Mouse (Mus musculus) cerebellum, adult 9-11 months (tissue): ENCODE measurements around the gene Myo3b.
"Not testable (repeated sequence)": the region's sequence is repeated elsewhere in the genome, so short reads cannot be mapped to it uniquely, and the experiment has no call there.

Experiments
- DNase-seq: peaks from one replicate; pipeline ENCODE4 v3.0.0; 2022

Myo3b gene

DNA sequence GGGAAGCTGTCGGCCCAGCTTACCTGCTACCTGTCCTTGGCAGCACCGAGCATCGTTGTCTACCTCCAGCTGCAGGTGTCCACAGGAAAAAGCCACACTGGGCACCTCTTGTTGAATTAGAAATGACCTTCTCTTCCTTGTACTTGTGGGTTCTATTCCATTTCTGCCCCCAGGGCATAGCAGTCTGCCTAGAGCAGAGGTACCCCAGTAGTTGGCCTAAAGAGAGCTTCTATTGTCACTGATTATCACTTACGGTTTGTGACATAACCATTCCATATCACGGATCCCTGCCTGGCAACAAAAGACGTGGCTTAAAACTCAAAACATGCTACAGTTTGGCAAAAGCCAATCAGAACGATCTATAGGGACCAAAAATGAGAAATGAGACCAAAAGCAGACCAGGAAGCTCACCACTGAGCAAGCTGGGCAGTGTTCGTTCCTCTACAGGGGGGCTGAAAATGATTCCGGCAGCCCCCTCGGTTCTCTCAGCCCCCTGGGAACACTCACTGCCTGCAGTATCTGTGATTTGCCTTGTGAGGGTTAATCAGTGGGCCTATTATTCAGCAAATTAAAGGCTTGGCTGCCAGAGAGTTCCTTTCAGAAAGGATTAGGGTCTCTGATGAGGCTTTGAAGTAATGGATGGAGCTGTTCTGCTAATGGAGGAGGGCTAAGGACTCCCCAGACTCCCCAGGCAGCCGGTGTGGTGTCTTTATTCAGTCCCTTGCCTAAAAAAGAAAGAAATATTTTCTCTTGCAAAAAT is 163.1 kb downstream of the Myo3b start:
- DNase-seq, result no peak

DNA sequence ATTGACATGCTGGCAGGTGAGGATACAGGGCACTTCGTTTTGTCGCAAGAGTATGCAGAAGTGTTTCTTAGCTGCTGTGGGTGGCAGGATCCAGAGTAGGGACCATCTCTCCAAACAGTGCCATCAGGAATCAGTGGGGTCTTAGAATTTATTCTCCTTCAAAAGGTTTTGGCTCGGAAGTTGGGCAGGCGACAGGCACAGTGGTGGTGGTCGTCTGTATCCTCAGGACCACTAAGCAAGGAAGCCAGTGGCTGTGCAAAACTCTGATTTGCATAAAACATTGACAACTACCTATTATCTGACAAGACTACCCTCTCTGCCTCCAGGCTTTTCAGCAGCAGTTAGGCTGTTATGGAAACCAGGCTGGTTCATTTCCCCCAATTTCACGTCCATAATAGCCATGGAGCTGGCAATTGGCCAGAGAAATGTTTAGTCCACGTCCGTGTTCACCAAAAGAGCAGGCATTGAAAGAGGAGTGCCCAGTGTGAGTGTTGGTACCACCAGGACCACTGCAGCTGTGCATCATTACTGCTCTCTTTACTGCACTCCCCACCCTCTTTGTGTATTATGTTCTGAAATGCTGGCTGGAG is 163.7 kb downstream of the Myo3b start:
- DNase-seq, result no peak

DNA sequence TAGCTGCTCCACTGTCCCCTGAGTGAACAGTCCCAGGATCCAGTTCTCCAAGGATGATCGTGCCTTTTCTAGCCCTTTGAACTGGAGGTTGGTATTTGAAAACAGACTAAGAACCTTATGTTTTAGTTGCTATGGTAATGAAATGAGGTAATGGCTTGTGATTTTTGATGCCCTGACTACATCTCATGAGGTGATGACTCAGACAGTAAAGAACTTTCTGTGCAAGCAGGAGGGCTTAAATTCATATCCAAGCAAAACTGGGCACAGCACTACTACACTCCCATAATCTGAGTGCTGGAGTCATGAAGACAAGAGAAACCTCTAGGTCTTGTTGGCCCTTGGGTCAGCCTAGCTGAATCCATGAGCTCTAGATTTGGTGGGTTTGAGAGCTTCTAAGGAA is 169.5 kb downstream of the Myo3b start:
- no peak for DNase-seq

DNA sequence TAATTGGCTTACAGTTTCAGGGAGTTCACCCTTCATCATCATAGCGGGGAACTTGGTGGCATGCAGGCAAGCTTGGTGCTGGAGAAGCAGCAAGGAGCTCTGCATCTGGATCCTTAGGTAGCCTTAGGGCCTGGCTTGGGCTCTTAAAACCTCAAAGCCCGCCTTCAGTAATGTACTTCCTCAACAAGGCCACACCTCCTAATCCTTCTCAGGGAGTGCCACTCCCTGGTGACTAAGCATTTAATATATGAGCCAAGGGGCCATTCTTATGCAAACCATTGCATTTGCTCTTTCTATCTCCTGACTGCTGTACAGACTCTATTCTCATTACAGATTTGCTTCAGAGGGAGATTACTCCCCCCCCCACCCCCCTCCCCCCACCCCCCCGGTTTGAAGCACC is 170.9 kb downstream of the Myo3b start:
- DNase-seq, result no peak

DNA sequence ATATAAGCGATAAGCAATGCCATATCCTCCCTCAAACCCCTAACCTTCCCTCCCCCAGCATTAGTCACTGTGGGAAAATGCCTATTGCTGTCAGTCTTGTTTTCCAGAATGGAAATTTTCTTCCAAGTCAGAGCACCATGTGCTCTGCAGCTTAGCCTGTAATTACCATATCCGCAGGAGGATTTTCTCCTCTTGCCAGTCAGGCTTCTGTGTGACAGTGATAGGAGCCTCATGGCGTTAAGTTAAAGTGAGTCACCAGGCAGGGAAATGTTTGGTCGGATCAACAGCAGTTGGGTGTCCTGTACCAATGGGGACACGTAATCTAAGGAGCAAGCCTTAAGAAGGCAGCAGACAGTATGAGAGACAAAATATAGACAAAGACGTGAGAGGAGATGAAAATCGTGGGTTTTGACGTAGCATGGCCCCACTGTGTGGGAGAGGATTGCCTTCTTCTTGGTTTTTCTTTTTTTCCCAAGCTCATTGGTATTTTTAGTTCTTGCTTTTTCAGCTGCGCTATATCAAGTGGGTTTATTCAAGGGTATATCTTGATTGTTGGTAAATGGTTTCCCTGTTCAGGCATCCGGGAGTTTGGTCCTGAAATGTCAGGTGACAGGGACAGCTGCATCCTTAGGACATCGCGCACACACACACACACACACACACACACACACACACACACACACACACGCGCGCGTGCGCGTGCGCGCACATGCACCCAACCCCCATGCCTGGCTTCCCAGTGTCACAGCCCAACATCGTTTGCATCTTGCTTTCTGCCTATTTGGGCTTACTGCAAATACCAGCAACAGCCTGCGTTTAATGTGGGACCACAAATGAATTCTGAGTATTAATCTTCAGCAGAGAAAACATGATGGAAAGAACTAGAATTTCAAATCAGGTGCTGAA is 171.8 kb downstream of the Myo3b start:
- DNase-seq, result no peak

DNA sequence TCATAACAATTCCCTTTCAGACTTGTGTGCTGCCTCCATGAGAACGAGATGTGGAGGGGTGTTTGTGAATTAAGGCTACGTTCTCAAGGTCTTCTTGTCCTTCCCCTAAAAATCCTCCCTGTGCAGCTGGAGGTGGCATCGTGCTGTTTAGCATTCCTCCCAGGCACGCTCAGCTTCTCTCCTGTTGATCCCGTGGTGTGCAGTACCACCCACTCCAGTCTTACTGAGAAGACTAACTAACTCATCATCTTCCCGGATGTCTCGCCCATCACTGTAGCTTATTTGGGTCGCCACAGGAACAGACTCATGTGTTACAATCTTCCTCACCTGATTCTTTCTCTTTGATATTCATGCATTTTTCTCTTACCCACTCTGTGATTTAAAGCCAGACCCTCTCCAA is 175.5 kb downstream of the Myo3b start:
- DNase-seq, result no peak

DNA sequence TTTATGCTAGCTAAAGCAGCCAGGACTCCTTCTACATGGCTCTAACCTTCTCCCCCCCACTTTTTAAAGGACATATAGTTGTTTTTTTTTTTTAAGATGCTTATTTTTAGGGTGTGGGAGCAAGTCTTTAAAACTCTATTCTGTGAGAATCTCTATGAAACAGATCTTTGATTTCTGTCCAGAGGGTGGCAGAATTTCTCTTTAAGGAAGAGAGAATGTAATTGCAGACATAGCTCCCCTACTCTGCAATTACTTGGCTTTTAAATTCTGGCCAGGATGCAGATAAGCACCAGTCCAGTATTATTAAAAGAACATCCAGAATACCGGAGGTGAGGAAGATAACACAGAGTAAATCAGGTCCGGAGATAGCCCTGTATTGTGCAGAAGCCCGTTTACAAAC is 178.9 kb downstream of the Myo3b start:
- no peak for DNase-seq

DNA sequence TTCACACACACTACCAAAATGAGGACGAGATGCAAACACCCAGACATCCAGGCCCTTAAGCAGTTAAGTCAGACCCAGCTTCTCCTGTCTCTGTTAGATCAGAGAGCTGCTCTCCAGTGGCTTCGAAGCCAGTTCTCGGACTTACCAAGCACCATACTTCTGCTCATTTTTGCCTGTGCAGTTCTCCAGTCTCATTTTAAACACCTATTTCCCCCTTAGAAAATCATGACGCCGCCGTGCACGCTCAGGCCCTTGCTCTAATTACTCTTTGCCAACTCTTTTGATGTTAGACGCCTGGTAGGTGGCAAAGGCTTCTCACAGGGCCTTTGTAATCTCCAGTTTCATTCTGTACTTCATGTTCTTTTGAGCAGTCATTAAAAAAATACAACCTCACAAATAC is 179.5 kb downstream of the Myo3b start:
- no peak for DNase-seq

DNA sequence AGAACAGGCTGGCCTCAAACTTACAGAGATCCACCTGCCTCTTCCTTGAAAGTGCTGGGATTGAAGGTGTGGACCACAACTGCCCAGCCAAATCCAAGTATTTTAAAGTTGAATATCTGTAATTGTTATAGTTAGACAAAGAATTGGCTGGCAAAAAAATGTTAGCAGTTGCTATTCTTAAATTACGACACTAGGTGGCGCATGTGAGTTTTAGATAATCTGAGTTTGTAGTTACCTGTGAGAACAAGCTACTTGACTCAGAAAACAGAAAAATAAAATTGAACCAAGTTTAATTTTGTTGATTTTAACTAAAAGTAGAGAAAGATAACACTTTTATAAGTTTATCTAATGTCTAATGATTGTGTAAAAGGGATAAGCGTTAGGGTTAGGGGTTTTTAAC is 187.8 kb downstream of the Myo3b start:
- DNase-seq, result no peak

DNA sequence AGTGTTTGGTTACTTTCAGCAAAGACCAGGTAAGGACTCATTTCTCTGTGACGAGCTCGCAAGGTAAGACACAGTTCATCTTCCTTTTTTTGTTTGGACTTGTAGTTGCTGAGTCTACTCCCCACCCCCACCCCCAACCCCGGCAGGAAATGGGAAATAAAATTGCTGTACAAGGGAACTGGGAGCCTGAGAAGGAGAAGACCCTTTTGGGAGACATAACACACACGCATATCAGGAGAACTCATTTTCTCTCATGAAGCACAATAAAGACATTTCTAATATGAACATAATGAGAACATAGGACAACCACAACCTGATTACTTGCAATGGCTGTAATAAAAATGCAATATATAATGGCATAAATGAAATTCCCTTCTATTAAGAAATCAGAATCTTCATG is 195.5 kb downstream of the Myo3b start:
- not testable (repeated sequence) for DNase-seq

DNA sequence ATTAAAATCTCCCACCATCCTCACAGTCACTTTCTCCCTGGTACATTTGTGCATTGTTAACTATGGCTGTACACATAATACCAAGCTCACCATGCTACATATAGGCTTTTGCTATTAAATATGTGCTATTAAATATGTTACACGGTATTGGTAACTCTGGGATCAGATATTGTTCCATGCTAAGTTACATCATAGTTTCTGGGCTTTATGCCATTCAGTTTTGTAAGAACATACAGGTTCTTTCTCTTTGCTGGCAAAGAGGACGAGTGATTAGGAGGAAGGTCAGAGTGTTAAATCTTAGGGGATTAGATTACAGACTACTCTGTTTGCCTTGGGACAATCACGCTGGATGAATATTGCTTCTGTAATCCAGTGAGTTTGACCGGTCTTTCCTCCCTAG is 207.1 kb downstream of the Myo3b start:
- DNase-seq, result no peak

DNA sequence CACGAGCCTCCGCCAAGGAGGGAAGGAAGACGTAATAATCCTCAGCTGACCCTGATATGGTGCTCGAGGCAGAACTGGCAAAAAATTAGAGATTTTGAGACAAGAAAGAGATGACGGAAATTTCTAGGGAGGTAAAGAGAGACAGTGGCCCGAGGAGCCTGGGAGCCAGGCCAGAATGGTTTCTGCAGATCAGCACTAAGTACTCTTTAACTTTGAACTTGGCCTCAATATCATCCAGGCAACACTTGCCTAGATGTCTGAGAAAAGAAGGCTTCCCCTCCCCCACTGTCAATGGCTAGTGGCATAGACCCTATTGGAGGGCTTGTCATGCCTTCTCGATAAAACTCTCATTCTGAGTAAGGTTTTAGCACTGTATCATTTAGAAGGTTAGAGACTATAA is 209.7 kb downstream of the Myo3b start:
- DNase-seq, result no peak

DNA sequence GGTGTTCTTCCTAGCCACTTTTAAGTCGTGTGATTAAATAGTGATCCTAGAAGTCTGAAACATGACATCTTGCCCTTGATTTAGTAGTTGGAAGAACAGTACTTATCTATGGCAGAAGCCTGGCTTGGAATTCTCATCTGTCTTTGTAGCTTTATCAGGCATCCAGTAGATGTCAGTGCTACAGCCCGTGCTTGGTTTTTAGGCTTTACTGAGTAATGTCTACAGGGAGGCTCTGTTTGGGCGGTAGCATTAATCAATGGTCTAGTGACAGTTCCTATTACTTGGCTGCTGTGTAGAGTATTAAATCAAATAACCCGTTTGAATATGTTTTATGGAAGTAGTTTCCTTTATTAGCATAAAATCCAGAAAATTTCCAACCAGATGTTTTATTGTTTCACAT is 210.9 kb downstream of the Myo3b start:
- no peak for DNase-seq

DNA sequence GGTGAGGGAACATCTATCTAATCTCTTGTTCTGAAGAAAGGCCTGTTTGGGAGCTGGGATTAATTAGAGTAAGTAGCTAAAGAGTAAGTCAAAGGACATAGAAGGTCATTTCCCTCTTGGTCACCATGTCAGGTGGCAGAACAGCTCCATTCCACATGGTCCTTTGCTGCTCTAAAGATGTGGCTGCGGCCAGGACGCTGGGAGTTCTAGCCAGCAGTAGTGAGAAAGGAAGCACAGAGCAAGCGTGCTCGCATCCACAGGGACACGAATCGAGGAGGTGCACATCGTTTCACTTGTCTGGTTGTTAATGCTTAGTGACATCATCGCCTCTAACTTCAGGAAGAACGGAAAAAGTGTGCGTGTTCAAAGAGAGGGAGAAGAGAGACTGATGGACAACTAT is 212.3 kb downstream of the Myo3b start:
- DNase-seq, result no peak

DNA sequence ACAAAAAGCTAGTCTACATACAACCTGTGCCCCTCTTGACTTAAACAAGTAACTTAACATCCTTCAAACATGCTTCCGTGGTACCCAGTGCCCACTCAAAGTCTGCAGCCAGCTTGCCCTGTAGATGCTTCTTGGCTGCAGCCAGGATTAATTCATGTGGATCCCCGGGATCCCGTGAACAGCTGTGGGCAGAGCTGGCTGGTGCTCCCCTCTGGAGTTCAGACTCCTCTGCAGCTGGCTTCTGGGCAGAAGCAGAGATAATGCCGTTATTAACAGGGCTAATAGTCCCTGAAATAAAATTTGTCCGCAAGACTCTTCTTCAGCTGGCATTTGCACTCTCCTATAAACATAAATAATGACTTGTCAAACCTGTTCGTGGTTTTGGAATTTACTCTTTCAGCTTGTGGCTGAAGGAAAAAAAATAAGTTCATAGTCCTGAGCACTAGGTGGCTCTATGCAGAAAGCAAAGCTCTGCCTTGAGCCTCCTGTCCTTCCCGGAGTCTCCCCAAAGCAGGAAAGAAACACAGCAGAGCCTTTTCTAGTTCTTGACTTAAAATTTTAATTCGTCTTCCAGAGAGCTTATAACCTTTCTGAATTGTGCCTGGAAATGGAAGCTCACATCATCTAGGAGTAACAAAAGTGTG is 220.6 kb downstream of the Myo3b start:
- DNase-seq, result no peak

DNA sequence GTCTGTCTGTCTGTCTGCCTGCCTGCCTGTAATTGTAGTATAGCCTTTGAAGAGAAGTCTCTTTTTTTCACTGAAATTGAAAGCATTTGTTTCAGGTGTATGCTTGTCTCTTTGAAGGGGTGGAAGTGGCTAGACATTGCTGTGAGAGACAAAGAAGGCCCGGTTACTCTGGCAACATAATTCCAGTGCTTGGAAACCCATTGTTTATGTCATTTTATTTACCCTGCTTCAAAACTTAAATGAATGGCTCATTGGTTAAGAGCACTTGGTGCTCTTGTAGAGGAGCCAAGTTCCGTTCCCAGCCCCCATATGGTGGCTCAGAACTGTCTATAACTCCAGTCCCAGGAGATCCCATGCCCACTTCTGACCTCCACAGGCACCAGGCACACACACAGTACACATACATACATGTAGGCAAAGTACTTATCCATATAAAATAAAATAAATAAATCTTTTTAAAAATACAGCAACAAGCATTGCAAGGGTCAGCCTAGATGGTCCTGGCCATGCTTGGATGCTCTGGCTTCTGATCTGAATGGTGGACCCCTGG is 221.8 kb downstream of the Myo3b start:
- DNase-seq, result no peak

DNA sequence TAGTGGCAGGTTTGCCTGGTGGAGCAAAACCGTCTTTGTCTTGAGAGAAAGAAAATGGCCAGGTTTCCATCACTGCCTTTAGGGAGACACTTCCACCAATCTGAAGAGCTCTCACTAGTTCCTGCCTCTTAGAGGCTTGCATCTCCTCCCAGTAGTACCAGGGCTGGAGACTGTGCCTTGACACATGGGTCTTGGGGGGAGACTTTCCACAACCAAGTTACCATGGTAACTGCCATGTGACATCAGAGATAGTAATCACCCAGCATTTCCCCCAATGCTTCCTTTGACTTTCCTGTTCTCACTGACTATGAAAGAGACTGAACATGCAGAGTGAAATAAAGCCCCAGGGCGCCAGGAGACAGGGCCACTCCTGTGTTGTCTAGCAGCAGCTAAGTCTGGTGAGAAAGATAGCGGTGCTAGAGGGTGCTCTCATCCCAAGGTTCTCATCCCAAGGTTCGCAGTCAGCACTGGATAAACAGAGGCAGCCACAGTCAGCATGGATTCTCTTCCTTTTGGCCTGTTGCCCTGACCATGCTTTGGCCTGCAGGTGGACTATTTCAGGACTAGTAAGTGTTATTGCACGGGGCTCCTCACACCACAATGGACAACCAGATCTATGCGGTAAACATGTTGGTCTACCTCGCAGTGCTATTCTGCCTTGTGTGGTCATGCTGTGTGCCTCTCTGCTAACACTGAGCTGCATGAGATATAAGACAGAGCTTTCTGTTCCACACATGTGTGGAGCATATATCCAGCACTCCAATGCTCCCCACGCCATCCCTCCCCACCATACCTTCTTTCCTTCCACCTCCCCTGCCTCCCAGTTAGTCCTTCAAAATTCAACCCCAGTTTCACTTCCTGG is 223.0 kb downstream of the Myo3b start:
- no peak for DNase-seq

DNA sequence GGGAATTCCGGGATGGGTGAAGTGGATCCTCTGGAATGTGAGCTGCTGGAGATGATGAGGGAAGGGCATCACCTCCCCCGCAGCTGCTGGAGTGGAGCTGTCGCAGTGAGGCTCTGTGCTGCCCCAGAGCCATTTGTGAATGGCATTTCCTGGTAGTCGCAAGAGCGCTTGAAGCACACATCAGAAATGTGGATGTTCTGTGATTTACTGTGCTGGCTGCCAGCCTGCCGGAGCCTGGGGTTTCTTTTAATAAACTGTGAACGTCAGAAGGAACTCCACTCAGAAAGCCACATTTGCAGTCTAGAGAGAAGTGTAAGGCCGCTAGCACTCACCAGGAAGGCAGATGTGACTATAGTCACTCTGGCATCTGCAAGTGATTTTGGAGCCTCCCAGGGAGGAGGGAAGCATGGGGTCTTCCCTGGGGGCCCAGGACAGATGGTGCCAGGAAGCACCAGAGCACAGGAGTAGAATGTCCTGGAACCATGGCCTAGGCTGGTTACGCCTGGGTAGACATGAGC is 223.7 kb downstream of the Myo3b start:
- no peak for DNase-seq

DNA sequence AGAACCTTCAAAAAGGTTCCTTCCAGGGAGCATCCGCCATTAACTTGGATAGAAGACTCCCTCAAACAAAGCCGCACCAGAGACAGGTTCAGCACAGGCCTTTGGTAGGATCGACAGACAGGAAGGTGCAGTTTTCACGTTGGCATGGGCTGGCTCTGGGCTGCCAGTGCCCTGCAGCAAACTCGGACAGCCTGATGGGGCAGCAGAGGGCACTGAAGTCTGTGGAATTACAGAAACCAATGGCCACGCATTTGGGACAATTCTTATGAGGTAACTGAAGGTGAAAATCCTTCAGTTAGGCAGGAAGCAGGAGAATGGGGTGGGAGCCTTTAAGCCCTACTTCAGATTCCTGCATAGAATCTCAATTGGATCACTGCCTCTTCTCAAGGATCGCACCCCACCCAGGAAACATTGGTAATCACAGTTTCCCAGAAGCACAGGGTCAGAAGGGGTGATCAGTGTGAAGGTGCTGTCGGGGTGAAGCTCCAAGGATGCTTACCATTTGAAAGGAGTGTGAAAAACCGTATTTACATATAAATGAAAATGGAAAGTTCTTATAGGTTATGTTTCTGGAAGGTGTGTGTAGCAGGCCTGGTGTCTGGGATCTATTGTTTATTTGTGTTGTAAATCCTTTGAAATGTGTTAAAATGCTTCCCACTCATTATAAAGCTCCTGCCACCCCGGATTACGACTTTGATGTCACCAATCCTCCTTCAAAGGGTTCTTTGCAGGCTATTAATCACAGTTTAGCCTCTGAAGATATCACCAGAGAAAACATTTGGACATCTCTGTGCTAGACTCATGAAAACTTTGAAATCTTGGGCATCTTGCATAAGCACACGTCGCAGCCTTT is 239.7 kb downstream of the Myo3b start:
- DNase-seq, result peak; percentile 30

DNA sequence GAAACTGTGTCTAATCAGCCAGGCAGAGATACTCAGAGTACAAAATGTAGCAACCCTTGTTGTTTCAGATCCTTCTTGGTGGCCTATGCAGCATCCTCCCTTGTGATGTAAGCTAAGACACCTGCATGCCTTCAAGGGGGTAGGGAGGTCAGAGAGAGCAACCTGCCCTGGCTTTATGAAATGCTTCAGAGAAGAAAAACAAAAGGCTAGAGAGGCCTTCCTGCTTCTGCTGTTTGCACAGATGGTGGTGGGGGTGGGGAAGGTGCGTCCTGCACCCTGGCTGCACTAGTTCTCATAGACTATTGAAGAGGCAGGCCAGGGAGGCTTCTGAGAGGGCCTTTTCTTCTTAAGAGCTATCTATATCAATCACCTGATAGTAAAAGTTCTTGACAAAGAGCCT is 245.2 kb downstream of the Myo3b start:
- DNase-seq, result no peak

DNA sequence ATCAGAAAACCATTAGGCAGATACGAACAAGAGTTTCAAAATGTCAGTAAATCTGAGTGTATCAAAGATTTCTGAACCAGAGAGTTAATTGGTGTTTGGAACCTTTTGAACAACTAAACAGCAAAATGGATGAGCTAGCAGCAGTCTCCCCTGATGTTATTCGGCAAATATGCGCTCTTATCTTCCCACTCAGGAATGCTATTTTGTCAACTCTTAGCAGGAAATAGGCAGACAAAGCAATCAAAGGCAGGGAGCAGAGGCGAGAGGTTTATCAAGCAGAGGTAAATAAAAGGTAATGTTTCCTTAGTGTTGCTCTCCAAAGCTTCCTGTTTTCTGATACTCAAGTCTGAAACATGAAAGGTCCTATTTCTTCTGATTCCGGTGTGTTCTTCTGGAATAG is 252.1 kb downstream of the Myo3b start:
- no peak for DNase-seq
